Mouse (Mus musculus) E14TG2a.4 (cell line): ENCODE results near the gene Runx1.

Experiments used
- CTCF ChIP-seq: conservative IDR thresholded peaks from 2 replicates; pipeline ENCODE4 v1.5.1; 2014; ENCODE audit warnings: low read length
- NANOG ChIP-seq: IDR thresholded peaks from 2 replicates; pipeline ENCODE4 v1.6.1; 2014; ENCODE audit warnings: borderline replicate concordance, low read length, mixed read lengths

DNA sequence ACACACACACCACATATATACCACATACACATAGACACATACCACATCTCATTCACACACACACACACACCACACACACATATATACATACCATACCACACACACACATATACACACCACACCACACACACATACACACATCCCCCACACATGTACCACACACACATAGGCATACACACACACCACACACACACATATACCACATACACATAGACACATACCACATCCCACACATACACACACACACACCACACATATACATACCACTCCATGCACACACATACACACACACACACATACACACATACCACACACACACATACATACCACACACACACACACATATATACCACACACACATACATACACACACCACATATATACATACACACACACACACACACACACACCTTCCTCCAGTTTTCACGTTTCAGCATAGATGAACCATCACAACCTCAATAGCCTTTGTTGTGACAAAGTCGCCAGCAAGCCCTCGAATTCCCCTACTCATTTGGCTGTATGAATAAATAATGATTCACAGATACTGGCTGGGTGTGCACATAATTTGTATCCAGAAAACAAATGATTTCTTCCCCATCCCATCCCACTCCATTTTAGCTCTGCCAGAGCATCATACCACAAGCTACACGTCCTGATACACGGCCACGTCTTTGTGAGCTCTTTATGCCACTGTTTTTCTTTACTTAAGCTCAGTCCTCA, 1.8 kb downstream of the Runx1 start:
- no peak for TF ChIP-seq CTCF
- TF ChIP-seq NANOG, result no peak
